Mouse (Mus musculus): ENCODE data around the gene Mon2.
A peak's percentile ranks its signal among the peaks of the same experiment; 100 is the strongest.
"Not testable (repeated sequence)": the region's sequence is repeated elsewhere in the genome, so short reads cannot be mapped to it uniquely, and the experiment has no call there.

The Mon2 gene

GRCm38 (mm10) chr10:123056463-123056862 is 19.8 kb downstream of the Mon2 start:
- DNase-seq = no peak

GRCm38 (mm10) chr10:123055205-123056000 is 20.9 kb downstream of the Mon2 start:
- no peak for DNase-seq

- DNase-seq = no peak
Observed at GRCm38 (mm10) chr10:123053557-123053956, 22.7 kb downstream of the Mon2 start.

GRCm38 (mm10) chr10:123052021-123052420 is 24.3 kb downstream of the Mon2 start:
- peak; percentile 45 for DNase-seq

- no peak for DNase-seq
Observed at GRCm38 (mm10) chr10:123048730-123049129, 27.6 kb downstream of the Mon2 start.

GRCm38 (mm10) chr10:123039936-123040335 is 36.4 kb downstream of the Mon2 start:
- no peak for DNase-seq

GRCm38 (mm10) chr10:123032078-123032646 is 44.1 kb downstream of the Mon2 start:
- no peak for DNase-seq

- no peak for DNase-seq
Observed at GRCm38 (mm10) chr10:123031449-123031848, 44.9 kb downstream of the Mon2 start.

GRCm38 (mm10) chr10:123030589-123030988 is 45.7 kb downstream of the Mon2 start:
- no peak for DNase-seq

GRCm38 (mm10) chr10:123028949-123029348 is 47.4 kb downstream of the Mon2 start:
- no peak for DNase-seq

GRCm38 (mm10) chr10:123026736-123027135 is 49.6 kb downstream of the Mon2 start:
- not testable (repeated sequence) for DNase-seq

GRCm38 (mm10) chr10:123013435-123013834 is 62.9 kb downstream of the Mon2 start:
- no peak for DNase-seq

GRCm38 (mm10) chr10:123011421-123011820 is 64.9 kb downstream of the Mon2 start:
- no peak for DNase-seq

GRCm38 (mm10) chr10:123005237-123006185 is 70.8 kb downstream of the Mon2 start:
- DNase-seq = peak; percentile 45

GRCm38 (mm10) chr10:123004475-123005236 is 71.6 kb downstream of the Mon2 start:
- DNase-seq = no peak

- no peak for DNase-seq
Observed at GRCm38 (mm10) chr10:123001985-123002384, 74.3 kb downstream of the Mon2 start.

GRCm38 (mm10) chr10:123001363-123001762 is 74.9 kb downstream of the Mon2 start:
- DNase-seq = no peak

- DNase-seq = no peak
Observed at GRCm38 (mm10) chr10:122999356-122999755, 76.9 kb downstream of the Mon2 start.

- no peak for DNase-seq
Observed at GRCm38 (mm10) chr10:122997852-122998251, 78.5 kb downstream of the Mon2 start.

GRCm38 (mm10) chr10:122994402-122995107 is 81.8 kb downstream of the Mon2 start:
- DNase-seq = no peak

- DNase-seq = no peak
Observed at GRCm38 (mm10) chr10:122991648-122992047, 84.7 kb downstream of the Mon2 start.

- no peak for DNase-seq
Observed at GRCm38 (mm10) chr10:122991053-122991452, 85.3 kb downstream of the Mon2 start.

Data from kidney, adult 9 months (tissue).